Mouse (Mus musculus) brown adipose tissue, adult 24 weeks (tissue): ENCODE measurements around the gene Hnrnpdl. TPM values are rescaled to one million over a fixed set of nuclear protein-coding genes. Genes with fewer than 3 reads are reported as not detected.

Experiments
- H3K27ac ChIP-seq: fragments of 200-500 bp; replicated peaks from 2 replicates; pipeline ENCODE4 v1.5.1; 2012; ENCODE audit warnings: low read depth, mild to moderate bottlenecking, low read length
- H3K4me1 ChIP-seq: fragments of 200-500 bp; 2 replicates; pipeline ENCODE4 v1.6.1; 2012; ENCODE audit warnings: low read length, mixed read lengths; ENCODE audit not compliant: control insufficient read depth, insufficient read depth, insufficient read length
- H3K4me3 ChIP-seq: fragments of 200-500 bp; 2 replicates; pipeline ENCODE4 v1.5.1; 2012; ENCODE audit warnings: low read depth, mild to moderate bottlenecking, low read length, moderate library complexity; ENCODE audit not compliant: insufficient read depth
- polyA plus RNA-seq: library from polyadenylated mRNA; stranded (reverse); fragments of >200 nt; gene quantifications from 2 replicates; pipeline ENCODE4 v1.2.4, GENCODE M21; 2012; ENCODE audit not compliant: missing spikeins, insufficient read depth, insufficient read length

The Hnrnpdl gene
- polyA plus RNA-seq, 1 experiment = 60.5 TPM

DNA sequence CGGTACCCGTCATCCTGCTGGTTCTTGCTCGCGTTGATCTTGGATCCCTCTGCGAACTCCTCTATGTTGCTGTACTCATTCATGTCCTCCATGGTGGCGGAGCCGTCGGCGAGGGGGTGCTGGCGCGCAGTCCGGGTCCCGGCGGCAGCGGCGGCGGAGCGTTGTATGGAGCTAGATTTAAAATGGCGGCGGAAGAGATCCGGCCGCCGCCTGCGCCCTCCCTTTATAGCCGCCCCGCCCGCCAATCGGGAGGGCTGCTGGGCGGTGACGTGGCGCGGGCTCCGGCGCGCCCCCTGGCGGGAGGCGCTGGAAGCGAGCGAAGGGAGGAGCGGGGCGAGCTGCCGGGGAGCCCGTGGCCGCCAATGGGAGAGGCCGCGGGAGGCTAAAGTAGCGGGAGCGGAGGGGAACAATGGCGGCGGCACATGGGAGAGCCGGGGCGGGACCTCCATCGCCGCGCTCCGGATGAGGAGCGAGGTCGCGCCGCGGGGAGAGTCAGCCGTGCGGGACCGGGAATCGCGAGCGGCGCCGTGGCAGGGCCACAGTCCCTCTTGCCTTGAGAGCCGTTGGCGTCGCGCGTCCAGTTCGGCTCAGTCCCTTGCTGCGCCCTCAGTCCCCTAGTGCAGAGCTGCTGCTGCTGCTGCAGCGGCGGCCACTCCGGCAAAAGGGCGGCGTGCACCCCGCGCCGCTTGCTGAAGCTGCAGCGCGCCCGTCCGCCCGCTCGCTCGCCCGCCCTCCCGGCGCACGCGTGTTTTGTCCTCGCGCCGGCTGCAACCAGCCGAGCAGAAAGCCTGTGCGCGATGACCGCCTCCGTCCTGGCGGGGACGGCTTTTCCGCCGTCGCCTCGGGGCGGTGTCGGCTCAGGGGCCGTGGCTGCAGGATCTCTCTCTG lies 506 bp downstream of the Hnrnpdl start:
- H3K4me3 ChIP-seq = peak overlapping the region; percentile 93
- H3K4me1 ChIP-seq = peaks cover 4% of the 10 kb centered on the region
- peak overlapping the region; percentile 90 for H3K27ac ChIP-seq

DNA sequence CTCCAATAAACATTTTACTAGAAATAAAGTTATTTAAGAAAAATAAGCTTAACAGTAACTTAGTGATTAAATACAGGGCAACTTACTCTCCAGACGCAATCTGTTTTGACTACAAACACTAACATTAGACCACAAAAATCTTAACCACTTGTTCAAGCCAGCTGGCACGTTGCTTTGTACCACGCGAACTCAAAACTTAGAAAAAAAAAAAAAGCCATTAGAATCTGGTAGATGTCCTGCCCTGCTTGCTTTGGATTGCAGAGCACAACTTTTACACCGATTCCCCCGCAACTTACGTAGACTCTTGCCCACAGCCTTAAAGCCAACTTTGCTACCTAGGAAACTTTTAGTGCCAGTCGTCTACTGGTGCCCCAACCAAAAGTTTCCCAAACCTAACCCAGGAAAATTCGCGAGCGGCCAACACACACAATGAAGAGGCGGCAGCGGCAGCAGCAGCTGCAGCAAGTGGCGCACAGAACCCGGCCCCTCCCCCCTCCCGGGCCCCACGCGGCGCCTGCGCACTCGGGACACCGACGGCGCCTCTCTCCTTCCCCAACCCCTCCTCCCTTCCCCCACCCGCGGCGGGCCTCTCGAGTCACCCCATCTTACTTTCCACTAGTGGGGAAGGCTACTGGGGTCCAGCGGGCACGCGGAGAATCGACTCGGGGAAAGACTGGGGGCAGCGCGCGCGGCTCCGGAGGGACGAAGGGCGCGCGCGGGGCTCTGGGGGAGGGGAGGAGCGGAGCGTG lies 1.3 kb downstream of the Hnrnpdl start:
- H3K4me3 ChIP-seq = peak overlapping the region; percentile 86
- peak overlapping the region; percentile 90 for H3K27ac ChIP-seq
- peaks cover 4% of the 10 kb centered on the region for H3K4me1 ChIP-seq

DNA sequence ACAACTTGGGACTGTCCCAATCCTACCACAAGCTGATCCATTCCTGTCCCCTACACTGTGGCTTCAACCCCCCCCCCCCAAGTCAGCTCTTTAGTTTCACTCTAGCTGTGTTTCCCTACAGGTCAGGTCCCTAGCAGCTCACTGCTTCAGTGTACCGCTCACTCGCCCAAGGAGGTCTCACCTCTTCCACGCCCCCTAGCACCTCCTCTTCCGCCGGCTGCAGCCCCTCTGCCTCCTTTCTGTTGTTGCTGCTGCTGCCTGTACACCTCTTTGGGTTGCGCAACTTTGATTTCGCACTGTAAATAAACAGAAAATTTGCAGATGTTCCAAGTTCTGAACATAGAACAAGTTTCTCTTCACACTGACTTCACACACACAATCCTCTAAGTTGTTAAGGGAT lies 2.8 kb downstream of the Hnrnpdl start:
- Histone ChIP-seq H3K27ac (no peak overlapping the region), H3K4me1 (peaks cover 4% of the 10 kb centered on the region), H3K4me3 (peak overlapping the region; percentile 7; the same call in 1 of the 2 replicates)

DNA sequence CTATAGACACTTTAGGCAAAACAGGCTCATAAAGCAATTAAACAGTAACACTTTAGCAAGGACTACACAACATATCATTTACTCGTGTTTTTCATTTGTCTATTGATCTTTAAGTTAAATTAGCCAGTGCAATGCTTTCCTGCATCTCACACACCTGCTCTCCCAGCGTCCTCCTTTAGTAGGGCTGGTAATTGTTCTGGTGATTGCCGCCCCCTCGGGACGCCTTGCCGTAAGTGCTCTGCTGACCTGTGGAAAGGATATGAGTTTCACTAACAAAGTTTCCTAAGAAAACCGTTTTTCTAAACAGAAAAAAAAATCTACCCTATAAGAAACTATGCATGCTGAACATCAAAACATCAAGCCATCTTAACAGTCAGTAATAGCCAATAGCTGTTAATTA lies 3.5 kb downstream of the Hnrnpdl start:
- no peak overlapping the region for H3K4me3 ChIP-seq
- peaks cover 4% of the 10 kb centered on the region for H3K4me1 ChIP-seq
- H3K27ac ChIP-seq = no peak overlapping the region

DNA sequence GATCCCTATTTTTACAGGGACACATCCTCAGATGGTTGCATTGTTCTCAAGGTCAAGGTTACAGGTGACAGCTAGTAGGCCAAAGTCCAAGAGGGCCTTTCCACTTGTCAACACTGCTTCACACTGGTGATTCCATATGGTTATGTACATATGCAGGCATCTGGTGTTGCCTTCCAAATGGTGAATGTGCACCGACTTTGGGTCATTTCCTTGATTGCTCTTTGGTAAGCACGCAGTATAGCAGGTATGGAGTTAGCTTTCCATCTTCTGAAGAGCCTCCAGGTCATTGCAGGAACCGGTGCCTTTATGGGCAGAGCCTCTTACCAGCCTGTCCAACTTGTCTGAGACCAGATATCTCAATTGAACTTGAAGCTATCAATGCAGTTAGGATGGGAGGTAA lies 6.8 kb downstream of the Hnrnpdl start:
- H3K27ac ChIP-seq = no peak overlapping the region
- H3K4me1 ChIP-seq = peaks cover 4% of the 10 kb centered on the region

DNA sequence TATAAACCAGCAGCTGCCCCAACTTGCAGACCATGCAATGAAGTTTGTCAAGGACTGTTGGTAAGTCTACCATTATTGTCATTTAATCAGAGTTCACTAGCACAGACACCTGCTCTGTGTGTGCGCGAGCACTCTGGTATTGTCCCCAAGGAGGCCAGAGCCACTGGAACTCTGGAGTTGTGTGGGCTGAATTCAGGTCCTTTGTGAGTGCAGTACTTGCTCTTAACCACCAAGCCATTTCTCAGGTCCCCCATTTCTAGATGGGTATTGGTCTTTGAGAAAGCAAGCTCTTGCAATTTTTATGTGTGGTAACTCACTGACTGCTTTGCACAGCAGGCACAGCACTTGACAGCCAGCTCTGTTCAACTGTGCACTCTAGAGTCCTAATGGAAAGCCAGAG lies 7.4 kb downstream of the Hnrnpdl start:
- H3K27ac ChIP-seq = no peak overlapping the region
- peaks cover 4% of the 10 kb centered on the region for H3K4me1 ChIP-seq
- H3K4me3 ChIP-seq = no peak overlapping the region

More for the DNA sequence above, 6.8 kb downstream of the Hnrnpdl start:
- no peak overlapping the region for H3K4me3 ChIP-seq

DNA sequence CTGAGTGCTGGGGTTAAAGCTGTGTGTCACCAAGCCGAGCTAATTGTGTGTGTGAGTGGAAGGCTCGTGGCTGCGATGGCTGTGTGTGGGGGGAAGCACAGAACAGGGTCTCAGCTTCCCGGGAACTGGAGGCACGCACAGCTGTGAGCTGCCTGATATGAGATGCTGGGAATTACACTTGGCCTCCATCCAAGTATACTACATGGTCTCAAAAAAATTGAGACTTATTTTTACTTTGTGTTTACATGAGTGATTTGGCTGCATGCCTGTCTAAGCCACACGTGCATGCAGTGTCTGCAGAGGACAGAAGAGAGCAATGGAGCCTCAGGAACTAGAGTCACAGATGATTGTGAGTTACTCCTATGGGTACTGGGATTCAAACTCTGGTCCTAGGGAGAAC lies 9.4 kb downstream of the Hnrnpdl start:
- Histone ChIP-seq H3K27ac (no peak overlapping the region), H3K4me3 (no peak overlapping the region)

DNA sequence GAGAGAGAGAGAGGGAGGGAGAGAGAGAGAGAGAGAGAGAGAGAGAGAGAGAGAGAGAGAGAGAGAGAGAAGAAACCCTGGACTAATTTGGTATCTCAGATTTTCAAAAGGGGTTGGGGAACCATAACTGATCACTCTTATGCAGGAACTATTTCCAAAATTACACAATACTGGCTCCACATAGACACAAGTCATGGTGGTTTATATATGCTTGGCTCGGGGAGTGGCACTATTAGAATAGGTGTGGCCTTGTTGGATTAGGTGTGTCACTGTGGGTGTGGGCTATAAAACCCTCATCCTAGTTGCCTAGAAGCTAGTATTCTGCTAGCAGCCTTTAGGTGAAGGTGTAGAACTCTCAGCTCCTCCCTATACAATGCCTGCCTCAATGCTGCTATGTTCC lies 14.6 kb downstream of the Hnrnpdl start:
- Histone ChIP-seq H3K4me1 (no peaks in the 10 kb centered on the region; the same call in 1 of the 2 replicates), H3K4me3 (no peak overlapping the region), H3K27ac (no peak overlapping the region)

More for the DNA sequence above, 9.4 kb downstream of the Hnrnpdl start:
- H3K4me1 ChIP-seq = no peaks in the 10 kb centered on the region

DNA sequence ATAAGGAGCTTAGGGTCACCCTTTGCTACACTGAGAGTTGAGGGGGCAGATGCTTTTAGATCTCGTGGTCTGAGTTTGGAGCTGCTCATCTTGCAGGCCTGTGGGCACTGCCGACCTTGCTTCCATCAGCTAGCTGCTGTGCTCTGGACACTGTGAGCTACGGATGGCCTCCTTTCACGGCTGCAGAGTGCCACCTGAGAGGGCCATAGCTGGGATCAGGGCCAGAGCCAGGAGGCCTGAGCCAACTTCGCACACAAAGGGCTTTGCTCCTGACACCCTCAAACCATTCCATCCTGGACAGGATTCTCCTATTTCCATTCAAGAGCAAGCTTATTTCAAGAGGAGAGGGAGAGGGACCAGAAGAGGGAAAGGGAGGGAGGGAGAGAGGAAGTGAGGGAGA lies 15.1 kb downstream of the Hnrnpdl start:
- H3K27ac ChIP-seq = no peak overlapping the region
- H3K4me3 ChIP-seq = no peak overlapping the region
- no peaks in the 10 kb centered on the region; the same call in 1 of the 2 replicates for H3K4me1 ChIP-seq

DNA sequence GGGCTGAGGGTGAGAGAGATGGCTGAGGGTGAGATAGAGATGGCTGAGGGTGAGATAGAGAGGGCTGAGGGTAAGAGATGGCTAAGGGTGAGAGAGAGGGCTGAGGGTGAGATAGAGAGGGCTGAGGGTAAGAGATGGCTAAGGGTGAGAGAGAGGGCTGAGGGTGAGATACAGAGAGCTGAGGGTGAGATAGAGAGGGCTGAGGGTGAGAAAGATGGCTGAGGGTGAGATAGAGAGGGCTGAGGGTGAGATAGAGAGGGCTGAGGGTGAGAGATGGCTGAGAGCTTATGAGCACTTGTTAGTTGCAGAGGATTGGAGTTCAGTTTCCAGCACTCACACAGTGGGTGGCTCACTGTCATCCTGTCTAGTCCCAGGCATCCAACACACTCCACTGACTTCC lies 19.4 kb downstream of the Hnrnpdl start:
- H3K27ac ChIP-seq = no peak overlapping the region
- no peaks in the 10 kb centered on the region; the same call in 1 of the 2 replicates for H3K4me1 ChIP-seq
- no peak overlapping the region for H3K4me3 ChIP-seq

DNA sequence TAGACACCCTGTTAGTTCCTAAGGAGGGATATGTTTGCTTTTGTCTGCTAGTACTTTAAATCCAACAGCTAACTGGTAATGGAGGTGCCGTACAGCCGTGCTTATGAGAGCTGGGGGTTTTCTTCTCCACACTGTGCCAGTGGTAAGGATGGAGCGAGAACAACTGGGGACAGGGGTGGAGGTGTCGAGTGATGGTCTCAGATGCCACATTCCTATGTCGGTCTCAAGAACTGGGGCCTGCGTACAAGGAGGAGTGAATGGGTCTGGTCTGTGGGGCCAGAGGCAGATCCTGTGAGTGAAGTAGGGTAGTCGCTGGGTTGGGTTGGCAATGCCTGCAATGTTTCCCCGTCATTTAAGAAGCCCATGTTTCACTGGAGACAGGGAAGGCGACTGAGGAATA lies 26.9 kb downstream of the Hnrnpdl start:
- no peak overlapping the region for H3K4me3 ChIP-seq
- H3K4me1 ChIP-seq = no peaks in the 10 kb centered on the region
- no peak overlapping the region for H3K27ac ChIP-seq

DNA sequence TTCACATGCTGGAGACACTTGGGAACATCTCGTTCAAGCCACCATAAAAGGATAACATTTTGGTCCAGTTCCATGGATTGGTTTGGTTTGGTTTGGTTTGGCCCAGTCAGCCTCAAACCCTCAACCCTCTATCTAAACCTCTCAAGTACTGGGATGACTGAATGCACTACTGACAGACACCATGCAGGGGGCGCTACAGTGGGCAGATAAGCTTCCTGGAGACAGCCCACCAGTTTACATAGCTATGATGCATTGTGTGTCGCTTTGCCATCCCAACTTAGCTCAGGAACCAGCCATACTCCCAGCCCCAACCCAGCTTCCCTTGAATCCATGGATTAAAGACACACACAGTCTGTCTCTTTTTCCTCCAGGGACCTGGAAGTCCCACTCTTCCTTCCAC lies 31.0 kb downstream of the Hnrnpdl start:
- Histone ChIP-seq H3K4me3 (no peak overlapping the region), H3K4me1 (no peaks in the 10 kb centered on the region), H3K27ac (no peak overlapping the region)

DNA sequence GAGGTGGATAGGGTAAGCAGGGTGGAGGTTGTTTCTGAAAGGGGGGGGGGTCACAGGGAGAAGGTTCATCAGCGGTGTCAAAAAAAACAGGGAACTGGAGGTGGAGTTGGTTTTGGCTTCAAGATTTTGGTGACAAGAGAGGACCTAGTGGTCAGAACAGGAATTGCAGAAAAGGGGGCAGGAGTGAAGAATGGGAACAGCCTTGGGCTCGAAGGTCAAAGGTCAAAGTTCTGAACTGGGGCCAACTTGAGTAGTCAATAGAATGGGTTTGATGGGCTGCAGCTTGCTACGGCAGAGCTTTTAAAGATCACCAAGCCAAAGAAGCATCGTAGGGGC lies 32.5 kb downstream of the Hnrnpdl start:
- Histone ChIP-seq H3K27ac (no peak overlapping the region), H3K4me3 (no peak overlapping the region), H3K4me1 (no peaks in the 10 kb centered on the region)

DNA sequence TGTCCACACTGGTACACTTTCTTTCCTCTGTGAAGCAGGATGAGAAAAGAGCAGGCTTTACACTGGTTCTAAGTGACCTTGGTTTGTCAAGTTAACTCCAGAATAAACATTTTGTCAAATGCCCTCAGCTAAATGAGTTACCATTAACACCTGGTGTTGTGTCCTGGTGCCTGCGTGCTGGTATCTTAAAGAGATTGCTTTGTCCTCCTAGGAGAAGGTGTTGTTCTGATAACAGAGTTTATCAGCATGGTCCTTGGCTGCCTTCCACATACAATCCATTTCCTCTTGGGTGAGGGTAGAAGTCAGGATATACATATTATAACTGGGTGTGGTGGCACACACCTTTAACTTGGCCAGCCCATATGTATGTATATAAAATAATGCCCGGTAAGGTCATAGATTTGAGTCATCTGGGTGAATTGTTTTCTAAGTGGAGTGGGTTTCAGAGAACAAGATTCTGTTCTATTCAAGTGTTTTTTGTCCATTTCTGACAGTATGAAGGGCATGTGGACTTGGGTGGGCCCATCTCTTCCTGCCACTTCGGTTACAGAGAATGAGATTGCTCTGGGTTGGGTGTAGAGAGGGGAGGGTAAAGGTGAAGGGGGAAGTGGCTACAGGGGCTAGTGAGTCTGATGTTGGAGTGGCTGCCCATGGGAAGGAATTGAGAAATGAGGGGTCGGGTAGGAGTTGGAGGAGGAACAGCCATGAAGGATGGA lies 33.0 kb downstream of the Hnrnpdl start:
- Histone ChIP-seq H3K27ac (no peak overlapping the region), H3K4me1 (no peaks in the 10 kb centered on the region), H3K4me3 (no peak overlapping the region)

DNA sequence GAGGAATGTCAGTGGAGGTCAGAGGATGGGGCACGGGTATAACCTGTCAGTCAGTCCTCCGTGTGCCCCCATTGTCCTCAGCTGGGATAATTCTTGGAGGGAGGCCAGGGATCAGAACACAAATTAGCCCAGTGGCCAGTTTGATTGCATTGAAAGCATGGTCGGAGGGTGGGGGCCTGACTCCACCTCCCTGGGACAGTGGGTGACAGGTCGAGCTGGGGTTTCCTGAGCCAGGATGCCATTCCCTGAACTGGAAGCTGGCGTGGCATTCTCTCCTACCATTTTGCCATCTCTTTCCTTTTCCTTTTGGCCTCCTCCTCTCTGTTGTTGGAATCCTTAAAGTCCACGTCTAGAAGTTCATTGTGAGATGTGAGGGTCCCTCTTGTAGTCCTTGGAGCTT lies 33.6 kb downstream of the Hnrnpdl start:
- no peaks in the 10 kb centered on the region for H3K4me1 ChIP-seq
- no peak overlapping the region for H3K27ac ChIP-seq
- no peak overlapping the region for H3K4me3 ChIP-seq
